14 mouse cellular contexts compared by ENCODE assay signal in genomic region chr1:40737671-40738070, GRCm38 (mm10).
"Had no signal": no experiment of that assay in that cellular context is flagged by ENCODE, and none has a peak within 500 bp of the region (broad histone marks: within the 10 kb centered on the region; RNA-seq: fewer than 3 reads in every experiment).

No protein-coding gene starts in this region.

- H3K27ac ChIP-seq: intestine, embryonic 15.5 days; layer of hippocampus, adult 2 months; limb, embryonic 10.5 days; midbrain, embryonic 15.5 days; neural tube, embryonic 13.5 days; stomach, embryonic 15.5 days had no signal

- ATAC-seq: intestine, embryonic 15.5 days; midbrain, embryonic 15.5 days had no signal

- H3K4me3 ChIP-seq: intestine, embryonic 15.5 days; layer of hippocampus, adult 2 months; limb, embryonic 10.5 days; megakaryocyte, embryonic 14.5 days; midbrain, embryonic 15.5 days; neural tube, embryonic 13.5 days; stomach, embryonic 15.5 days had no signal

- DNase-seq: kidney, adult 18-20 months; kidney, postnatal 10 days; kidney, postnatal 4 days; lung, embryonic 14.5 days; lung, postnatal 10 days; lung, postnatal 4 days; right cerebral cortex, postnatal 14 days had no signal
